Mouse (Mus musculus): ENCODE measurements around the gene Fbll1. TPM values are rescaled to one million over a fixed set of nuclear protein-coding genes. Genes with fewer than 3 reads are reported as not detected.

Fbll1 gene
- polyA plus RNA-seq, 1 experiment, result not detected

- WGBS, result under 1% methylated on average over 41 of the region's 41 CpGs
- peaks cover 5% of the 10 kb centered on the region; the same call in 1 of the 2 replicates for H3K4me1 ChIP-seq (ENCODE audit: control insufficient read depth, insufficient read depth, low read length)
- TF ChIP-seq POLR2A (IDR thresholded peaks at IDR 0.05; ENCODE audit: borderline replicate concordance, extremely low read depth, low read depth, low read length) (peak; percentile 55; the same call in 1 of the 2 replicates), CTCF (IDR thresholded peaks at IDR 0.05; ENCODE audit: insufficient read depth, low read length) (no peak)
- peak; percentile 85 for DNase-seq
- peak overlapping the region; percentile 98 for H3K4me3 ChIP-seq (replicated peaks; ENCODE audit: extremely low read depth, low read depth, low read length)
Observed at GRCm38 (mm10) chr11:35769746-35770437, 28.8 kb downstream of the Fbll1 start.

GRCm38 (mm10) chr11:35769188-35769745 is 29.4 kb downstream of the Fbll1 start, which contains the start of gene Pank3:
Gene Pank3 (plus strand): TSS chr11:35769484.
- H3K4me1 ChIP-seq (ENCODE audit: control insufficient read depth, insufficient read depth, low read length), result peaks cover 5% of the 10 kb centered on the region; the same call in 1 of the 2 replicates
- TF ChIP-seq CTCF (IDR thresholded peaks at IDR 0.05; ENCODE audit: insufficient read depth, low read length) (no peak), POLR2A (IDR thresholded peaks at IDR 0.05; ENCODE audit: borderline replicate concordance, extremely low read depth, low read depth, low read length) (peak; percentile 68; the same call in 1 of the 2 replicates)
- 1% methylated on average over 50 of the region's 50 CpGs for WGBS
- peak within 1 kb of the TSS; percentile 98 for H3K4me3 ChIP-seq (replicated peaks; ENCODE audit: extremely low read depth, low read depth, low read length)
- peak; percentile 91 for DNase-seq

- no peak overlapping the region for H3K4me3 ChIP-seq (replicated peaks; ENCODE audit: extremely low read depth, low read depth, low read length)
- TF ChIP-seq POLR2A (IDR thresholded peaks at IDR 0.05; ENCODE audit: borderline replicate concordance, extremely low read depth, low read depth, low read length) (no peak), CTCF (IDR thresholded peaks at IDR 0.05; ENCODE audit: insufficient read depth, low read length) (no peak)
- WGBS, result 77% methylated on average over 5 of the region's 5 CpGs
- peaks cover 5% of the 10 kb centered on the region; the same call in 1 of the 2 replicates for H3K4me1 ChIP-seq (ENCODE audit: control insufficient read depth, insufficient read depth, low read length)
- DNase-seq, result no peak
Observed at GRCm38 (mm10) chr11:35766845-35767244, 31.8 kb downstream of the Fbll1 start.

DNA sequence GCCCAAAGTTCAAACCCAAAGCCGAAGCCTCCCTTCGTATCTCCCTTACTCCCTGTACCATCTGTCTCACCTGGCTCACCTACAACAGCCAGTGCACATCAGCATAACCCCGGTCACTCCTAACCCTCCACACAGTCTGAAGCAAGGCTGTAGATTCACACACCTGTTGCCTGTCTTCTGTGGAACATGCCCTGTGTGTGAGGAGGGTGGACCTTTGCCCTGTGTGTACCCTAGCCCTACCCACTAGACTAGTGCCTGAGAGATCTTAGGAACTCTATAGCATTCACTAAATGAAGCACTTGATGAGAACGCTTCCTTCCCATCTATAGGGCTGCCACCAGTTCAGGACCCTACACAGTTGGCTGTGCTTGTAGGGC is 38.1 kb downstream of the Fbll1 start:
- 96% methylated on average over 4 of the region's 4 CpGs for WGBS
- no peak for DNase-seq
- Histone ChIP-seq H3K4me1 (ENCODE audit: control insufficient read depth, insufficient read depth, low read length) (no peaks in the 10 kb centered on the region), H3K4me3 (replicated peaks; ENCODE audit: extremely low read depth, low read depth, low read length) (no peak overlapping the region)
- TF ChIP-seq POLR2A (IDR thresholded peaks at IDR 0.05; ENCODE audit: borderline replicate concordance, extremely low read depth, low read depth, low read length), result no peak

GRCm38 (mm10) chr11:35760001-35760626 is 38.6 kb downstream of the Fbll1 start:
- H3K4me1 ChIP-seq (ENCODE audit: control insufficient read depth, insufficient read depth, low read length), result no peaks in the 10 kb centered on the region
- no peak for DNase-seq
- no peak overlapping the region for H3K4me3 ChIP-seq (replicated peaks; ENCODE audit: extremely low read depth, low read depth, low read length)
- TF ChIP-seq POLR2A (IDR thresholded peaks at IDR 0.05; ENCODE audit: borderline replicate concordance, extremely low read depth, low read depth, low read length) (no peak), CTCF (IDR thresholded peaks at IDR 0.05; ENCODE audit: insufficient read depth, low read length) (no peak)
- 77% methylated on average over 7 of the region's 7 CpGs for WGBS

DNA sequence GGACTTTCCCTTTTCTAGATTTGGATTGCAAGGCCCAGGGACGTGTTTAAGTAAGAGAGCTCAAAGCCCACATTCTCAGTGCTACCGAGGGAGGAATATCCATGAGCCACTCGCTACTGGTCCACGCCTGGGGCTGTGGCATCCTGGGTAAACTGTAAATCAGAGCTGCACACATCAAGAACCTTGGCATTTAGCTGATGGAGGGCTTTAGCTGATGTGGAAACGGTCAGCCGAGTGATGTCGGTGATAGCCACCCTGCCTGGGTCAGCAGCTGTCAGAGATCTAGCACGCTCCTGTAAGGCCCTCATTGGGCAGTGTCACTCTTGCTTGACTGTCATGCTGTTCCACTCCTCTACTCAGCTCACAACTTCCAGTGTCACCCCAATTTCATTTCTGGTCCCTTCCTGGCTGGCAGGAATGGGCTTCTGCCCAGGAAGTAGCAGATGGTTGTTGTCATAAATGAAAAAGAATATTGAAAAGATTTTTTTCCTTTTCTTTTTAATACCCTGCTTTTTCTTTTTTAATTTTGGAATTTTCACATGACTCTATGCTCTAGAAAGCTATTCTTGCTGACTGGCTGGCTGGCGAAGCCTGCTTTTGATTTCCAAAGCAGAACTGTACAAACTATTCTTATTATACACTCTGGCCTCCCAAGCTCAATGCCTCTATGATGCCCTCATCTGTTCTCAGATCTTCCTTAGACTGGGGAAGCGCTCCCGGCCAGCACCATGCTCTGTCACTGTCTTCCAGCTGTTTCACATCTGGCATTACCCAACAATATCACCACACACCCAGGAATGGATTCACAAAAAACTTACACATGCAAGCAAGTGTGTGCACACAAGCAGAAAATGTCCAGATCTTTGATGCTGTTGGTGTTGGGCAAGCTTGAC is 42.0 kb downstream of the Fbll1 start:
- DNase-seq, result no peak
- Histone ChIP-seq H3K4me1 (ENCODE audit: control insufficient read depth, insufficient read depth, low read length) (no peaks in the 10 kb centered on the region), H3K4me3 (replicated peaks; ENCODE audit: extremely low read depth, low read depth, low read length) (no peak overlapping the region)
- TF ChIP-seq CTCF (IDR thresholded peaks at IDR 0.05; ENCODE audit: insufficient read depth, low read length) (no peak), POLR2A (IDR thresholded peaks at IDR 0.05; ENCODE audit: borderline replicate concordance, extremely low read depth, low read depth, low read length) (no peak)
- WGBS, result 75% methylated on average over 11 of the region's 11 CpGs

GRCm38 (mm10) chr11:35755546-35755945 is 43.1 kb downstream of the Fbll1 start:
- 50% methylated on average over 6 of the region's 6 CpGs for WGBS
- TF ChIP-seq POLR2A (IDR thresholded peaks at IDR 0.05; ENCODE audit: borderline replicate concordance, extremely low read depth, low read depth, low read length) (no peak), CTCF (IDR thresholded peaks at IDR 0.05; ENCODE audit: insufficient read depth, low read length) (no peak)
- Histone ChIP-seq H3K4me1 (ENCODE audit: control insufficient read depth, insufficient read depth, low read length) (no peaks in the 10 kb centered on the region), H3K4me3 (replicated peaks; ENCODE audit: extremely low read depth, low read depth, low read length) (no peak overlapping the region)
- DNase-seq, result no peak

GRCm38 (mm10) chr11:35754906-35755418 is 43.7 kb downstream of the Fbll1 start:
- 91% methylated on average over 4 of the region's 4 CpGs for WGBS
- H3K4me1 ChIP-seq (ENCODE audit: control insufficient read depth, insufficient read depth, low read length), result no peaks in the 10 kb centered on the region; the same call in 1 of the 2 replicates
- no peak for TF ChIP-seq POLR2A (IDR thresholded peaks at IDR 0.05; ENCODE audit: borderline replicate concordance, extremely low read depth, low read depth, low read length)
- no peak for TF ChIP-seq CTCF (IDR thresholded peaks at IDR 0.05; ENCODE audit: insufficient read depth, low read length)
- DNase-seq, result no peak
- no peak overlapping the region for H3K4me3 ChIP-seq (replicated peaks; ENCODE audit: extremely low read depth, low read depth, low read length)

DNA sequence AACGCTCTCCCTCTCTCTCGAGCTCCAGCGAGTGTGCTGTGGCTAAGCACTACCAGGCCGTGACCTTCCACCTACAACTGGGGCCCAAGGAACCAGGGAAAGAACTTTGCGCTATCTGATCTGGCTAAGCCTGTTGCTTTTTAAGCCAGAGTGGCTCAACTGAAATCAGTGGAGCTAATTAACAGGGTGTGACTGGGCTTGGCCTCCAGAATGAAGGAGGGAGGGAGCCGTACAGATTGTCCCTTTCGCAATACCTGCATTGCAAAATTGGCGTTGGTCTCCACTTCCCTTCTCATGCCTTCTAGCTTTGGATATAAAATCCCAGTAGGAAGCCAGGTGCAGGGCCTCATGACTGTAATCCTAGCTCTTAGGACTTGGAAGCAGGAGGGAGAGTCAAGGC is 48.1 kb downstream of the Fbll1 start:
- peak; percentile 61 for DNase-seq

More for the DNA sequence above, 48.1 kb downstream of the Fbll1 start:
- TF ChIP-seq CTCF (IDR thresholded peaks at IDR 0.05; ENCODE audit: insufficient read depth, low read length) (no peak), POLR2A (IDR thresholded peaks at IDR 0.05; ENCODE audit: borderline replicate concordance, extremely low read depth, low read depth, low read length) (no peak)
- no peaks in the 10 kb centered on the region; the same call in 1 of the 2 replicates for H3K4me1 ChIP-seq (ENCODE audit: control insufficient read depth, insufficient read depth, low read length)
- 48% methylated on average over 8 of the region's 8 CpGs for WGBS
- H3K4me3 ChIP-seq (replicated peaks; ENCODE audit: extremely low read depth, low read depth, low read length), result no peak overlapping the region

Other genes with a start within 250 kb of the Fbll1 start
- 5.5 and 8.8 TPM in 2 replicates for gene Pank3, start 29.4 kb downstream of the Fbll1 start, polyA plus RNA-seq (2012; rRNA removed)
- gene Rars, start 35.6 kb upstream of the Fbll1 start, polyA plus RNA-seq (2012; rRNA removed), result 6.2 and 12.3 TPM in 2 replicates
- gene Wwc1, start 181.6 kb upstream of the Fbll1 start, polyA plus RNA-seq (2012; rRNA removed), result 97.0 and 99.9 TPM in 2 replicates

Data from lung, adult 2 months (tissue).